Mouse (Mus musculus): ENCODE measurements around the gene Gm1110. TPM values are rescaled to one million over a fixed set of nuclear protein-coding genes. Genes with fewer than 3 reads are reported as not detected.
"Not testable (repeated sequence)": the region's sequence is repeated elsewhere in the genome, so short reads cannot be mapped to it uniquely, and the experiment has no call there.

Gm1110 gene
- not detected in 2 replicates for polyA plus RNA-seq (2014; fragmentation: Nextera tagmentation; extraction: Ambion mirVana)

DNA sequence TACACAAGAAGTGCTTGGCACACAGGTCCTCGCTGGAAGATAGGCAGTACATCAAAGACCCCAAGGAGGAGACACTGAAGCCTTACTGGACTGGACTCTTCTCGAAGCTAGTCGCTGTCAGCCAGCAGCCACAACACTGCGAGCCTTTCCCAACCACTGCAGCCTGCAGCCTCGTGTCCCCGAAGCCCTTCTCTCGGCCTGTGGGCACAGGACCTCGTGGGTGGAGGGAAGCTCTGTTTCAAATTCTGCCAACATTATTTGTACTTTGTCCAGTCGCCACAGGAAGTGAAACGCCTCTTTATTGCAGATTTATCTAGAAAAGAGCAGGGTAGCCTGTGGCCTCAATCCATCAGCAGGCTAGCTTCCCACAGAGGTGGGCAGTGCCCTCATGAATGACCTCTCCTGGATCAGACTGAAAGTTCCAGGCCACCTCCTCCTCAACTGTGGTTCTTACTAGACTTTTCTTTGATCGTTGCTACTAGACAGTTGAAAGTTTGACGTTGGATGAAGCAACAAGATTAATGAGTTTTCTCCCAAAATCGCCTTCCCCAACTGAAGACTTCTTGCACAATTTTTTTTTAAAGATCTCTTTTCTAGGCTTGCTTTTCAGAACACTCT lies at the start of gene Gm1110:
Gene Gm1110 (minus strand): TSS at position 203 of the 618 bp plus-strand sequence.
- Histone ChIP-seq H3K4me1 (ENCODE audit: control insufficient read depth, insufficient read depth, low read length) (no peaks in the 10 kb centered on the region), H3K27ac (replicated peaks; ENCODE audit: low read depth, low read length) (no peak within 1 kb of the TSS), H3K4me2 (ENCODE audit: low read depth, low read length) (no peak within 1 kb of the TSS), H3K9ac (replicated peaks; ENCODE audit: low read length) (no peak within 1 kb of the TSS), H3K4me3 (ENCODE audit: low read depth, low read length) (no peak within 1 kb of the TSS), H3K9me3 (replicated peaks; ENCODE audit: control insufficient read depth, low read length) (no peaks in the 10 kb centered on the region), H3K27me3 (ENCODE audit: control insufficient read depth, insufficient read depth, low read length) (no peaks in the 10 kb centered on the region), H3K36me3 (replicated peaks; ENCODE audit: control insufficient read depth, insufficient read depth, low read depth, low read length) (no peaks in the 10 kb centered on the region)
- DNase-seq (ENCODE audit: low spot score), result no peak
- ATAC-seq (replicated peaks; ENCODE audit: insufficient number of reproducible peaks, low FRiP score, low TSS enrichment, low read depth), result no peak
- 82% methylated on average over 13 of the region's 13 CpGs for WGBS

DNA sequence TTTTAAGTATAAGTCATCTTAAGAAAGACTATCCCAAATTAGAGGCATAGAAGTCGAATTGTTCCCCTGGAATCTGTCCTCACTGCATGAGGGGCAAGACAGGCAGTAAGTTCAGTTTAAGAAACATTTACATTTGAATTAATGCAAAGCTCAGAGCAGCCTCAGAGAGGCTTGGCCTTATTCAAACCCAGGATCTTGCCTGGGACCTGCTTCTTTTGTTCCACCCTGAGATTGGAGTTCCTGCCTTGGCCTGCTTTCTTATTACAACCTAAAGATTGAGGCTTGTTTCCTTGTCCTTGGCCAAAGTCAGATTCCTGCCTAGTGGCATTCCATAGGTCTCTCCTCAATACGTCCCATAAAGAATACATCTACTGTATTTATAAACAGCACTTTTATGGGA lies 24.9 kb upstream of the Gm1110 start:
- DNase-seq (ENCODE audit: low spot score) (no peak), ATAC-seq (replicated peaks; ENCODE audit: insufficient number of reproducible peaks, low FRiP score, low TSS enrichment, low read depth) (no peak)
- H3K4me1 ChIP-seq (ENCODE audit: control insufficient read depth, insufficient read depth, low read length), result no peaks in the 10 kb centered on the region
- no peaks in the 10 kb centered on the region for H3K27me3 ChIP-seq (ENCODE audit: control insufficient read depth, insufficient read depth, low read length)
- no peaks in the 10 kb centered on the region for H3K36me3 ChIP-seq (replicated peaks; ENCODE audit: control insufficient read depth, insufficient read depth, low read depth, low read length)
- no peaks in the 10 kb centered on the region for H3K9me3 ChIP-seq (replicated peaks; ENCODE audit: control insufficient read depth, low read length)
- 67% methylated on average over 2 of the region's 2 CpGs for WGBS
- no peak overlapping the region for H3K4me2 ChIP-seq (ENCODE audit: low read depth, low read length)
- no peak overlapping the region for H3K9ac ChIP-seq (replicated peaks; ENCODE audit: low read length)
- H3K27ac ChIP-seq (replicated peaks; ENCODE audit: low read depth, low read length), result no peak overlapping the region
- no peak overlapping the region for H3K4me3 ChIP-seq (ENCODE audit: low read depth, low read length)

DNA sequence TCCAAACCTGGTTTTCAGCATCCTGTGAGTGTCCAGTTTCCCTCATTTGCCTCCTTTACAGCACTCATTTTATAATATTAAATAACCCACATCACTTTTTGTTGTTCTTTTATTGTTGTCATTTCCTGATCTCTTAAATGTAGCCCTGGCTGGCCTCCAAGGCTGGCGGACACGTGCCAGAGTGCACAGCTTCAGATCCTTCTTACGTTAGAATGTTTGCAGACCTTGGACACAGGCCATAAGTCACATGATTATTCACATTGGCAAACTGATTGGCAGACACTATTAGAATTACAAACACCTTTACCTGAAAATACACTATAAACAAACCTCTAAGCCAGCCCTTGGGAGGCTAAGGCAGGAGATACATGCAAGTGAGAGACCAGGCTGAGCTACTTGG lies 1.2 kb upstream of the Gm1110 start:
- no peak for ATAC-seq (replicated peaks; ENCODE audit: insufficient number of reproducible peaks, low FRiP score, low TSS enrichment, low read depth)
- WGBS, result 90% methylated on average over 3 of the region's 3 CpGs
- Histone ChIP-seq H3K36me3 (replicated peaks; ENCODE audit: control insufficient read depth, insufficient read depth, low read depth, low read length) (no peaks in the 10 kb centered on the region), H3K4me1 (ENCODE audit: control insufficient read depth, insufficient read depth, low read length) (no peaks in the 10 kb centered on the region), H3K27me3 (ENCODE audit: control insufficient read depth, insufficient read depth, low read length) (no peaks in the 10 kb centered on the region), H3K9ac (replicated peaks; ENCODE audit: low read length) (no peak overlapping the region), H3K27ac (replicated peaks; ENCODE audit: low read depth, low read length) (no peak overlapping the region), H3K4me2 (ENCODE audit: low read depth, low read length) (no peak overlapping the region), H3K4me3 (ENCODE audit: low read depth, low read length) (no peak overlapping the region), H3K9me3 (replicated peaks; ENCODE audit: control insufficient read depth, low read length) (no peaks in the 10 kb centered on the region)
- DNase-seq (ENCODE audit: low spot score), result no peak

DNA sequence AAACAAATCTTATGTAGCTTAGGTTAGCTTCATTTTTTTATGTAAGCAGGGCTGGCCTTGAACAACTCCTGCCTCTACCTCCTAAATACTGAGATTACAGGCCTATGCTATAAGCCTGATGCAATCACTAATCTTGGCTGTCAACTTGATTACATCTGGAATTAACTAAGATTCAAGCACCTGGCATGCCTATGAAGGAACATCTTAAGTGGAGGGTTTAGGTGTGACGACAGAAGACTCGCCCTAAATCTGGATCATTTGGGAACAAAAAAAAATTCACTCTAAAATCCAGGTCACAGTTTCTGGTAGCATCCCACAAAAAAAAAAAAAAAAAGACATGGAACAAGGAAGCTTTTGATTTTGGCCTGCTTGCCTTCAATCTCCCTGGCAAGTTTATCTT lies 3.1 kb downstream of the Gm1110 start:
- ATAC-seq (replicated peaks; ENCODE audit: insufficient number of reproducible peaks, low FRiP score, low TSS enrichment, low read depth), result no peak
- Histone ChIP-seq H3K27me3 (ENCODE audit: control insufficient read depth, insufficient read depth, low read length) (no peaks in the 10 kb centered on the region), H3K9ac (replicated peaks; ENCODE audit: low read length) (no peak overlapping the region), H3K4me1 (ENCODE audit: control insufficient read depth, insufficient read depth, low read length) (no peaks in the 10 kb centered on the region), H3K9me3 (replicated peaks; ENCODE audit: control insufficient read depth, low read length) (no peaks in the 10 kb centered on the region), H3K36me3 (replicated peaks; ENCODE audit: control insufficient read depth, insufficient read depth, low read depth, low read length) (no peaks in the 10 kb centered on the region), H3K4me3 (ENCODE audit: low read depth, low read length) (no peak overlapping the region), H3K27ac (replicated peaks; ENCODE audit: low read depth, low read length) (no peak overlapping the region), H3K4me2 (ENCODE audit: low read depth, low read length) (no peak overlapping the region)
- no peak for DNase-seq (ENCODE audit: low spot score)
- WGBS, result 95% methylated on average over 2 of the region's 2 CpGs

DNA sequence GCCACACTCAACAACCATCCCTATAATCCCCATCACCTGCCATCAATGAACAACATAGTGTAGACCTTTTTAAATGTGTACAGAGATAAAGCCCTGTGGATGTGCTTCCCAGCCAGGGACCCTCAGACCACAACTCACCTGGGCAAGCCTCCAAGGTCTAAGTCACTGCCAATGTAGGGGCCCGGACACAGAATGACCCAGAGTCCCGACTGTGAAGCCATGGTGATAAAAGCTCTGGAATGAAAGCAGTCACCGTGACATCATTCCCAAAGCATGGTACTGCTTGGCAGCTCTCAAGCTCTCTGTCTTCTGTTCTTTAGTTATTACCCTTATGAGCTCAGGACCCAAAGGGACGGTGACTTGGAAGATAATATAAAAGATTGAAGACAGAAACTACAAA lies 9.8 kb downstream of the Gm1110 start:
- no peaks in the 10 kb centered on the region for H3K27me3 ChIP-seq (ENCODE audit: control insufficient read depth, insufficient read depth, low read length)
- DNase-seq (ENCODE audit: low spot score) (no peak), ATAC-seq (replicated peaks; ENCODE audit: insufficient number of reproducible peaks, low FRiP score, low TSS enrichment, low read depth) (no peak)
- H3K9ac ChIP-seq (replicated peaks; ENCODE audit: low read length), result no peak overlapping the region
- H3K36me3 ChIP-seq (replicated peaks; ENCODE audit: control insufficient read depth, insufficient read depth, low read depth, low read length), result no peaks in the 10 kb centered on the region
- H3K4me3 ChIP-seq (ENCODE audit: low read depth, low read length), result no peak overlapping the region
- no peak overlapping the region for H3K27ac ChIP-seq (replicated peaks; ENCODE audit: low read depth, low read length)
- no peaks in the 10 kb centered on the region for H3K4me1 ChIP-seq (ENCODE audit: control insufficient read depth, insufficient read depth, low read length)
- H3K9me3 ChIP-seq (replicated peaks; ENCODE audit: control insufficient read depth, low read length), result no peaks in the 10 kb centered on the region
- 85% methylated on average over 4 of the region's 4 CpGs for WGBS
- H3K4me2 ChIP-seq (ENCODE audit: low read depth, low read length), result no peak overlapping the region

DNA sequence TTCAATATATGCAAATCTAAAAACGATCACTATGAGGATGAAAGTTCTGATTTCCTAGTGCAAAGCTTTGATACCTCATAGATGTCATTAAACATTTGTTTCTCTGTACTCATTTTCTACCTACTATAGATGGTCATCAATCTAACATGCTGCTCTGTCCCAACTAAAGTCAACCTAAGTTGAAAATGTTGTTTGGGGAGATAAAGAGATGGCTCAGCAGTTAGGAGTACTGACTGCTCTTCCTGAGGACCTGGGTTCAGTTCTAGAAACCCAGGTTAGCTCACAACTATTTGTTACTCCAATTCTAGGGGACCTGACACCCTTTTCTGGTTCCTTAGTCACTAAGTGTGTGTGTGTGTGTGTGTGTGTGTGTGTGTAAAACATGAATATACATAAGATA lies 11.7 kb downstream of the Gm1110 start:
- no peak overlapping the region for H3K27ac ChIP-seq (replicated peaks; ENCODE audit: low read depth, low read length)

DNA sequence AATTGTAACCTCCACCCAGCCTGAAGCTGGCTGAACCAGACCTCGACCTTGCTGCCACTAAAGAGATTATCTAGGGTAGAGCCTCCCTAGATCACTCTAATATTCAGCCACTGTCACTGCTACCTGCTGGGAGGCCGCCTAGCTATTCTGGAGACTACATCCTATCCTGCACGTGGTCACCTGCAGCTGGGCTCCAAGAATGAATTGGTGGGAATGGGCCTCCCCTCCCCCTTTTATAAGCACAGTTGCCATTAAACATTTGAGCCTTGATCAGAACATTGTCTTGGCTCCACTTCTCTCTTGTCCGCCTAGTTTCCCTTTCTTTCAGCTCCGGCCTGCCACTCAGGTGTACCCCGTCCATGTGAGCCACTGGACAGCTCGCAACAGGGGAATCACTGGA lies 53.1 kb downstream of the Gm1110 start:
- not testable (repeated sequence) for H3K4me2 ChIP-seq (ENCODE audit: low read depth, low read length); ATAC-seq (replicated peaks; ENCODE audit: insufficient number of reproducible peaks, low FRiP score, low TSS enrichment, low read depth); H3K27me3 ChIP-seq (ENCODE audit: control insufficient read depth, insufficient read depth, low read length); H3K9ac ChIP-seq (replicated peaks; ENCODE audit: low read length); H3K9me3 ChIP-seq (replicated peaks; ENCODE audit: control insufficient read depth, low read length); H3K4me3 ChIP-seq (ENCODE audit: low read depth, low read length); H3K4me1 ChIP-seq (ENCODE audit: control insufficient read depth, insufficient read depth, low read length); H3K36me3 ChIP-seq (replicated peaks; ENCODE audit: control insufficient read depth, insufficient read depth, low read depth, low read length); DNase-seq (ENCODE audit: low spot score); H3K27ac ChIP-seq (replicated peaks; ENCODE audit: low read depth, low read length)
- 78% methylated on average over 7 of the region's 7 CpGs for WGBS

More for the DNA sequence above, 11.7 kb downstream of the Gm1110 start:
- 83% methylated on average over 1 of the region's 1 CpGs for WGBS
- Histone ChIP-seq H3K36me3 (replicated peaks; ENCODE audit: control insufficient read depth, insufficient read depth, low read depth, low read length) (no peaks in the 10 kb centered on the region), H3K4me1 (ENCODE audit: control insufficient read depth, insufficient read depth, low read length) (no peaks in the 10 kb centered on the region), H3K4me3 (ENCODE audit: low read depth, low read length) (no peak overlapping the region), H3K4me2 (ENCODE audit: low read depth, low read length) (no peak overlapping the region), H3K27me3 (ENCODE audit: control insufficient read depth, insufficient read depth, low read length) (no peaks in the 10 kb centered on the region), H3K9me3 (replicated peaks; ENCODE audit: control insufficient read depth, low read length) (no peaks in the 10 kb centered on the region), H3K9ac (replicated peaks; ENCODE audit: low read length) (no peak overlapping the region)
- ATAC-seq (replicated peaks; ENCODE audit: insufficient number of reproducible peaks, low FRiP score, low TSS enrichment, low read depth) (no peak), DNase-seq (ENCODE audit: low spot score) (no peak)

DNA sequence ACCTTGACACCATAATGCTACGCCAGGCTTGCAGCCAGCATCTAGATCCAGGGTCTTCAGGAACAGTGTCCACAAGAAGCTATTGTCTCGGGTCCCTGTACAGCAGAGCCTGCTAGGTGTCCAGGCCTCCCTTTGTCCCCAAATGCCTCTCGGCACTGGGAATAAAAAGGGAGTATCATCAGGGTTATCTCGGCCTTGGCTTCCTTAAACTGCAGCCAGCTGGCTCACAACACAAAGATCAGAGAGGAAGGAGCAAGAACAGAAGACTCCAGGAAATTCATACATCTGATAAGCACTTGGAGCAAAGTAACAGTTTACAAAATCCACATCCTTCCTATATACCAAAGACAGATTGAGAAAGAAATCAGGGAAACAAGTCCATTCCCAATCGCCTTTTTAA lies 62.2 kb downstream of the Gm1110 start, which contains the start of gene Glb1l3:
Gene Glb1l3 (minus strand): TSS at position 140 of the 400 bp plus-strand sequence.
- Histone ChIP-seq H3K4me1 (ENCODE audit: control insufficient read depth, insufficient read depth, low read length) (no peaks in the 10 kb centered on the region), H3K27ac (replicated peaks; ENCODE audit: low read depth, low read length) (no peak within 1 kb of the TSS), H3K27me3 (ENCODE audit: control insufficient read depth, insufficient read depth, low read length) (no peaks in the 10 kb centered on the region), H3K9me3 (replicated peaks; ENCODE audit: control insufficient read depth, low read length) (no peaks in the 10 kb centered on the region), H3K4me3 (ENCODE audit: low read depth, low read length) (no peak within 1 kb of the TSS), H3K4me2 (ENCODE audit: low read depth, low read length) (no peak within 1 kb of the TSS), H3K9ac (replicated peaks; ENCODE audit: low read length) (no peak within 1 kb of the TSS), H3K36me3 (replicated peaks; ENCODE audit: control insufficient read depth, insufficient read depth, low read depth, low read length) (no peaks in the 10 kb centered on the region)
- 86% methylated on average over 5 of the region's 5 CpGs for WGBS
- ATAC-seq (replicated peaks; ENCODE audit: insufficient number of reproducible peaks, low FRiP score, low TSS enrichment, low read depth), result no peak
- DNase-seq (ENCODE audit: low spot score), result no peak

All from embryonic facial prominence, embryonic 11.5 days (tissue).